Mouse (Mus musculus) myocyte (in vitro differentiated cells): ENCODE data around the gene Sptlc2.

Experiments used
- E2F4 ChIP-seq: IDR thresholded peaks from one replicate; pipeline ENCODE4 v1.6.1; 2011; ENCODE audit warnings: mild to moderate bottlenecking, control low read depth, moderate library complexity; ENCODE audit not compliant: insufficient read depth
- MAX ChIP-seq: IDR thresholded peaks from one replicate; pipeline ENCODE4 v1.6.1; 2011; ENCODE audit warnings: low read depth, mild to moderate bottlenecking, control low read depth
- MYOD1 ChIP-seq, 3 experiments: IDR thresholded peaks; one replicate each; pipeline ENCODE4 v1.6.1; 2011; ENCODE audit warnings: control low read depth in 2 of 3, low read depth in 2 of 3, mild to moderate bottlenecking in 2 of 3, moderate library complexity in 1 of 3; ENCODE audit not compliant: insufficient read length in 2 of 3, control insufficient read depth in 1 of 3
- MYOG ChIP-seq, 3 experiments: IDR thresholded peaks; one replicate each; pipeline ENCODE4 v1.6.1; 2011; ENCODE audit warnings: control low read depth in 2 of 3, low read depth in 2 of 3, mild to moderate bottlenecking in 2 of 3; ENCODE audit not compliant: insufficient read length in 2 of 3, control insufficient read depth in 1 of 3, insufficient read depth in 1 of 3
- POLR2A ChIP-seq: IDR thresholded peaks from one replicate; pipeline ENCODE4 v1.6.1; 2011; ENCODE audit warnings: low read depth, mild to moderate bottlenecking, control low read depth, moderate library complexity; ENCODE audit not compliant: insufficient read length
- POLR2AphosphoS2 ChIP-seq: IDR thresholded peaks from one replicate; pipeline ENCODE4 v1.6.1; 2011; ENCODE audit warnings: low read depth, control low read depth; ENCODE audit not compliant: insufficient read length
- REST ChIP-seq: IDR thresholded peaks from one replicate; pipeline ENCODE4 v1.6.1; 2011; ENCODE audit warnings: mild to moderate bottlenecking, control low read depth, moderate library complexity; ENCODE audit not compliant: insufficient read depth, insufficient read length
- SRF ChIP-seq: IDR thresholded peaks from one replicate; pipeline ENCODE4 v1.6.1; 2011; ENCODE audit warnings: low read depth; ENCODE audit not compliant: control insufficient read depth, insufficient read length
- TCF12 ChIP-seq: IDR thresholded peaks from one replicate; pipeline ENCODE4 v1.6.1; 2011; ENCODE audit warnings: mild to moderate bottlenecking, control low read depth; ENCODE audit not compliant: poor library complexity, insufficient read depth, severe bottlenecking
- TCF3 ChIP-seq: IDR thresholded peaks from one replicate; pipeline ENCODE4 v1.6.1; 2011; ENCODE audit warnings: low read depth, control low read depth; ENCODE audit not compliant: insufficient read length
- USF1 ChIP-seq: IDR thresholded peaks from one replicate; pipeline ENCODE4 v1.6.1; 2011; ENCODE audit warnings: low read depth, mild to moderate bottlenecking, control low read depth, moderate library complexity

DNA sequence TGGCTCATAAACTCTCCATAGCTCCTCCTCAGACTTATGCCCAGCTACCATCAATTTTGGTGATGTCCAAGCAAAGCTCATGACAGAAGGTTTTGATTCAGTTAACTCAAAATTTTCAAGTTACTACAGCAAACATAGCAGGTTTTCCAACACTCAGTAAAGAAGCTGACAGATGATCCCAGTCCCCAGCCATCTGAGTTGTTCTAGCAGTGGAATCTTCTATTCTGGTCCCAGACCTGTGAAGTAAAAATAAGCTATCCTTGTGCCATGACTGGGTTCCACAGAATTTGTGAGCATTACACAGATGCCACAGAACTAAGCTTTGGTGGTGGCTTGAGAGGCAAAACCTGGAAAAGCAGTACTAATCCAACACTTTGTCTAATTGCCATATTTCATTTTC, 54.4 kb downstream of the Sptlc2 start:
- TF ChIP-seq POLR2A (no peak), E2F4 (no peak), TCF3 (no peak), TCF12 (no peak), MYOD1 (IDR thresholded peaks at IDR 0.05; ENCODE audit: control insufficient read depth in 1 of 3, insufficient read length in 2 of 3, low read depth in 2 of 3) (no peak), REST (no peak), USF1 (no peak), MAX (no peak), MYOG (IDR thresholded peaks at IDR 0.05; ENCODE audit: control insufficient read depth in 1 of 3, insufficient read depth in 1 of 3, insufficient read length in 2 of 3, low read depth in 2 of 3) (no peak), POLR2AphosphoS2 (no peak), SRF (no peak)
